Mouse (Mus musculus): ENCODE measurements around the gene Slc17a7.
A peak's percentile ranks its signal among the peaks of the same experiment; 100 is the strongest.

Gene Slc17a7

DNA sequence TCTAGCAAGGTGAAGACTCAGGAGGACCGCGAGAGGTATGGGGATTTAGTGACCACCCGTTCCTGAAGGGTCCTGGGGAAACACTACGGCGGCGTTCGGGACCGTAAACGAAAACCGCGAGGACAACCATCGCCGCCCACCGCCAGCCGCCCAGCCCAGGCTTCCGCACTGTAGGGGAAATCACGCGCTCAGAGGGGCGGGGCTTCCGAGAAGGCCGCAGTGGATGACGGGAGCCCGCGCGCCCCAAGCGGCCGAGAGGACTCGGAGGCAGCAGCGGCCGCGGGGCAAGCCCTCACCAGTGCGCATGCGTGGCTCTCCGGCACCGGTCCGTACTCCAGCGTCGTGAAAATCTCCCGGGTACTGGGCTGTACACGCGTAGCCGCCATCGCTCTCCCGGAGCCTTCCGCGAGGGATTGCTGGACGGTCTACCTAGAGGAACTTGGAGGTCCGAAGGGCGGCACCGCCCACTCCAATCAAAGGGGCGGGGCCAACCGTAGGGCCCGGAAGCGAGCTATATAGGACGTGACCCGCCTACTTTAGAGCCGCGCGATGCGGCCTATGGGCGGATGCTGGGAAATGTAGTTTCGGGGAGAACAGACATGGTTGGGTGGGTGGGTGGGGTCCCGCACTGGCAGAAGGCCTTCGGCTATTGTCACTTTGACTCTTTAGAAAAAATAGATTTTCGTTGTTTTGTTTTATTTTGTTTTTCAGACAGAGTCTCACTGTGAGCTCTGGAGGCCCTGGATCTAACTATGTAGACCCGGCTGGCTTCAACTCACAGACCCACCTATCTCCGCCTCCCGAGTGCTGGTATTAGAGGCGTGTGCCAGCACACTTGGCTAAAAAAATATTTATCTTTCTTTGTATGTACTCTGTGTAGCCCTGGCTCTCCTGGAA is 9.4 kb upstream of the Slc17a7 start, which contains the start of the genes Pih1d1 and Aldh16a1:
Gene Pih1d1, plus strand, starts transcription at position 208 of the 897 bp plus-strand sequence.
Gene Aldh16a1, minus strand, starts transcription at position 489 of the 897 bp plus-strand sequence.
- DNase-seq (ENCODE audit: low read depth, low spot score), result peak; percentile 98

DNA sequence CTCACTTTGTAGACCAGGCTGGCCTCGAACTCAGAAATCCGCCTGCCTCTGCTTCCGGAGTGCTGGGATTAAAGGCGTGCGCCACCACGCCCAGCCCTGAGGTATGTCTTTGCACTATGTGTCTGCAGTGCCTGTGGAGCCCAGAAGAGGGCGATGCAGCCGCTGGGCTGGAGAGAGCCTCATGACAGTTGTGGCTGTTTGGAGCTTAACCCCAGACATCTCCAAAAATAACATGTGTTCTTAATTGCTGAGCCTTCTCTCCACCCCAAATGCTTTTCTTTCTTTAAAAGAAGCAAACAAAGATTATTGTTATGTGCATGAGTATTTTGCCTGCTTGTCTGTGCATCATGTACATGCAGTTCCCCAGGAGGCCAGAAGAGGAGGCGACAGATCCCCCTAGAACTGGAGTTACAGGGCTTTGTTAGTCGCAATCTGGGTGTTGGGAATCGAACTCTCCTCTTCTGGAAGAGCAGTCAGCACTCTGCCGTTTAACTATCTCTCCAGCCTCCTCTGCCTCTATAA is 8.7 kb upstream of the Slc17a7 start:
- DNase-seq (ENCODE audit: low read depth, low spot score), result peak; percentile 94

DNA sequence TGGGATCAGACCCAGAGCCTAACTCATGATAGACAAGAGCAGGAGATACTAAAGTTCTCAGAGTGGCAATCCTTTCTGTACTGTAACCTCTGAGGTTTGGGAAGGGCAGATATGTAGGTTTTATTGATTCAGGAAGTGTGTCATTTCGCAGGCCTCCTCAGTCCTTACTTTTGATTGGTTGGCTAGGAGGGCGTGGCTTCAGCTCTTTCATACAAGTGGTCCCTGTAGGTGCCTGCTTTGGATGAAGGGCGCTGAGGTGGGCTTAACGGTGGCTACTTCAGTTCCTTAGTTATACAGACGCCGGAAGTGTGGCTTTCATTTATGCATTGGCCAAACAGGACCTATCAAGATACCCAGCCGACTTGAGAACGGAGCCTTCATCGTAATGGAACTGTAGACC is 8.2 kb upstream of the Slc17a7 start:
- DNase-seq (ENCODE audit: low read depth, low spot score), result no peak

DNA sequence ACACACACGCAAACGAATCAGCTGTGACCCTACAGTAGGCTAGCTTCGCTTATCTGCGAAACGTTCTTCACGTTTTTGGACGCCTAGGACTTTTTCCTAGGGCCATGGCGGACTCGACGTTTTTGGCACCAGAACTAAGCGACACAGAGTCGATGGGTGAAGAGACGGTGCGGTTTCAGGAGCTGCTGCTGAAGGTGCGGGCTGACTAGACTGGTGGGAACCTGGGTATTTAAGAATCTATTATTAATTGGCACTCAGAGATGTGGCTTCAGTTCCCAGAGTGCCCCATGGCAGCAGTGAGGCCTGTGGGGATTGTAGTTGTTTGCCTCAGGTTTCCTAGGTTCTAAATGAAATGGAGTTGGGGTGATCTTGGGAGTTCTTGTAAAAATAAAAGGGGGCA is 7.5 kb upstream of the Slc17a7 start:
- DNase-seq (ENCODE audit: low read depth, low spot score), result no peak

DNA sequence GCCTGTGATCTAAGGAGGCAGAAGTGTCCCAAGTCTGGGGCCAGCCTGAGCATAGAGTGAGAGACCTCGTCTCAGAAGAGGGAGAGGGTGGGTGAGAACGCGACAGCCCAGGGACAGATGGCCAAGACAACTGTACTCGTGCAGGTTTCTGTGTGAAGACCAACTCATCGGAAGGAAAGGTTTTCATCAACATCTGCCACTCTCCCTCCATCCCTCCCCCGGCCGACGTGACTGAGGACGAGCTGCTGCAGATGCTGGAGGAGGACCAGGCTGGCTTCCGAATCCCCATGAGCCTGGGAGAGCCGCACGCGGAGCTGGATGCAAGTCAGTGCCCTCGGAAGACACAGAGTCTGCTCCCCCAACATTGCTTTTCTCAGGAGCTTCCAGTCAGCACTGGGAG is 6.3 kb upstream of the Slc17a7 start:
- no peak for DNase-seq (ENCODE audit: low read depth, low spot score)

DNA sequence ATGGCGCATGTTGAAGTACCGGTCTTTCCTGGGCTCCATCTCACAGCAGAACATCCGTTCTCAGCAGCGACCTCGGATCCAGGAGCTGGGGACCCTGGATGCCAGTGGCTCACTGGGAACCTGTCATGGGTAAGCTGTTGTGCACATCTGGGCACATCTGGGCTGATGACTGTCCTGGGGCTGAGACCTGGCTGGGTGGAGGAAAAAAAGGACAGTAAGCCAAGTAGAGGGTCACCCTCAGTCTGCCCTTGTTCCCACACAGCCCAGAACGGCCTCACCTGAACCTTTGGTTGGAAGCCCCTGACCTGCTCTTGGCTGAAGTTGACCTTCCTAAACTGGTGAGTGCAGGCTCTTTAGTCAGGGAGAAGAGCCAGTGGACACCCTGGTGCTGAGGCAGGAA is 4.8 kb upstream of the Slc17a7 start:
- no peak for DNase-seq (ENCODE audit: low read depth, low spot score)

DNA sequence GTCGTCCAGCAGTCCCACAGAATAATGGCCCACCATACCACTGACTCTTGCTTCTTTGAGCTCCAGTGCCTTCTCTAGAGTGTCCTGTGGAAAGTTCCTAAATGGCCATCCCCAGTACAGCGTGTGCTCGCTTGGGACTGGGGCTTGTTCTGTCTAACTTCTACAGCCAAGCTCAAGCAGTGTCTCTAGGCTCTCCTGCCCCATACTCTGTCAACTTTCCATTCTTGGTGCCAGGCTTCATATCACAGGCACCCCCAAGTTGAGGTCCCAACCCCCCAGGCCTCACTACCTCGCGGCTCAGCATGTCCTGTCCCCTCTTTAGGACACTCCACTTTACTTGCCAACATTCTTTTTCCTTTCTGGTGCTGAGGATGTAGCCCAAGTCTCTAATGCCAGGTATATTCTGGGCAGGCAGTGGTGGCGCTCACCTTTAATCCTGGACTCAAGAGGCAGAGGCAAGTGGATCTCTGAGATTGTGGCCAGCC is 3.4 kb upstream of the Slc17a7 start:
- DNase-seq (ENCODE audit: low read depth, low spot score), result no peak

DNA sequence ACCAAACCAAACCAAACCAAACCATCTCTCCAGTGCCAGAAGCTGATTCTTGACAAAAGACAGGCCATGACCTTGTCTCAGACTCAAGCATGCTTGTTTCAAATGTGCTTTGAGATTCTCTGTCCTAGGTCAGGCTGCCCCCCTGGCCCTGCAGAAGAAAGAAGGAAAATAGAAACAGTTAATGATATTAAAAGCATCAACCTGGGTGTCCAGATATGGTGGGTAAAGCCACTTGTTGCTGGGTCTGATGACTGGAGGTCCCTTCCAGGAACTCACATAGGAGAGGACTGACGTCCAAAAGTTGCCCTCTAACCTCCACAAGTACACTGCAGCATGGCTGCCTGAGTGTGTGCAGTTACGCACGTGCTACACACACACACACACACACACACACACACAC is 2.9 kb upstream of the Slc17a7 start:
- DNase-seq (ENCODE audit: low read depth, low spot score), result no peak

DNA sequence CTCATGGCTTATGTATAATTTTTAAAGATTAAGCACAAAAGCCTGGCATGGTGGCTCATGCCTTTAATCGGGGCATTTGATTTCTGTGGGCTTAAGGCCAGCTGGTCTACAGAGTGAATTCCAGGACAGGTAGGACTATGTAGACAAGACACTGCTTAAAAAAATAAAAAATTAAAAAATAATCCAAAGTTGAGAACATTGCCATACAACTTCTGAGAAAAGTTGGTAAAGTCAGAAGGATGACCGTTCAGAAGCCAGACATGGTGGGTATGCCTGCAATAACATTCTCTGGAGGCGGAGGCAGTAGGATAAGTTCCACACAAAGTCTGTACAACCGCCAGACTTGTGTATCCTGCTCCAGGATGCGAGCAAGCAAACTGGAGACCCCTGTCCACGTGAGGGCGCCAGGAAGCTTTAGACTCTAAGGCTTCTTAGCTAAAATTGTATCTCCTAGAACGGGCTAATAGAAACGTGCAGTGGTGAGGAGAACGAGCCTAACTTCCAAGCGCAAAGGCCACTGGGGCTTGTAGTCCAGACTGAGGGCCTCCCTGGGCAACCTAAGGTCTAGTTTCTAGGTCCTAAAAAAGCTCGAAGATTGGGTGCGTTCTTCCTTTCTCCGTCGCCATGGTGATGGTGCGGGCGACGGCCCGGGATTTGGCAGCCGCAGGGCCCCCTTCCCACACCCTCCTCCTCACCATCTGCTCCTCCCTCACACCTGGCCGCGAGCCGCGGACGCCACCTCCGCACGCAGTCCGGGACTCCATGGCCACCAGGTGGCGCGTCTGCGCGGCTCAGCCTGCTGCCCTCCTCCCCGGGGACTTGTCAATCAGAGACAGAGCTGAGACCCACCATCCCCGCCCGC is 1.9 kb upstream of the Slc17a7 start:
- peak; percentile 95 for DNase-seq (ENCODE audit: low read depth, low spot score)

DNA sequence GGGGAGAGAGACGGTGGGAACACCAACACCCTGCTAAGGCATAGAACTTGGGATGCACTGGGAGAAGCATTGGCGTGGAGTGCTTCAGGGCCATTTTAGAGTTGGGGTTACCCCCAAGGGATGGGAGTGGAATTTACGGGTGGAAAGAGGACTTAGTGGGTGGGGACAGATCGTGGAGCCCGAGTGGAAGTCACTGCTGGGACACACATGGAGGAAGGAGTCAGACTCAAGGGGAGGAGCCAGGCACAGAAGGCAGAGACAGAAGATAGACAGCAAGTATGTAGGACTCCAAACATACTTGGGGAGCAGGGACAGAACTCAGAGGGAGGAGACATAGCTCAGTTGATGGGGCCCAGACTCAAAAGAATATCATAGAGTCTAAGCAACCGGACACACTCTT is 1.2 kb upstream of the Slc17a7 start:
- no peak for DNase-seq (ENCODE audit: low read depth, low spot score)

DNA sequence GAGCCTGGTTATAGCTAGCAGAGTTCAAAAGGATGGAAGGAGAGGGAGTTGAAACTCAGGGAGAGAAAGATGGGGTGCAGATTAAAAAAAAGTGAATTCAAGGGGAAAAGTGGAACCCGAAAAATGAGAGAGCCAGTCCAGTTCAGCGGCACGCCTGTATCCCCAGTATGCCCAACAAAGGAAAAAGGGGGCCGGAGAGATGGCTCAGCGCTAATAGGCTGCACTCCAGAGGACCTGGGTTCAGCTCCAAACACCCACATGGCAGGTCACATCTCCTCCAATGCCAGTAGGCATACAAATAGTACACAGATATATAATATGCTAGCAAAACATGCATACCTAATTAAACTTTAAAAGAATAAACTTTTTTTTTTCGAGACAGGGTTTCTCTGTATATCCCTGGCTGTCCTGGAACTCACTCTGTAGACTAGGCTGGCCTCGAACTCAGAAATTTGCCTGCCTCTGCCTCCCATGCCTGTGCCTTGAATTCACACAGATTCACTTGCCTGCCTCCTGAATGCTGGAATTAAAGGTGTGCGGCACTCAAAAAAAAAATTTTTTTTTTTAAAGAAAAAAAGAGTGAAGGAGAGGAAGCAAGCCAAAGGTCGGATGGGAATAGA is 643 bp upstream of the Slc17a7 start:
- no peak for DNase-seq (ENCODE audit: low read depth, low spot score)

DNA sequence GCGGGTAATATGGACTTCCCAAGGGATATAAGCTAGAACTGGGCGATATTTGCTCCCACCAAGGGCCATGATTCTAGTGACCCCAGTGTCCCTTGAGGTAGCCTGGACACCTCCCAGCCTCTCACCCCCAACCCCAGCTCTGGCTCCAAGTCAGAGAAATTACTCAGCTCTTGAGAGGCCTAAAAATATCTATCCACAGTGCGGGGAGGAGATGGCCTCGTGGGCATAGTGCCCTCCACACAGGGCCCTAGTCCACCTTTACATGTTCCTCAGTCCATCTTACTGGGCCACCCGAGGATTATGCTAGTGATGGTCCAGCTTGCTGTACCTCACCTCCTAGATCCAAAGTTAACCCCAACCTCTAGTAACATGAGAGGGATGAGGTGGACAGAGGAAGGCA is 1.1 kb downstream of the Slc17a7 start:
- no peak for DNase-seq (ENCODE audit: low read depth, low spot score)

DNA sequence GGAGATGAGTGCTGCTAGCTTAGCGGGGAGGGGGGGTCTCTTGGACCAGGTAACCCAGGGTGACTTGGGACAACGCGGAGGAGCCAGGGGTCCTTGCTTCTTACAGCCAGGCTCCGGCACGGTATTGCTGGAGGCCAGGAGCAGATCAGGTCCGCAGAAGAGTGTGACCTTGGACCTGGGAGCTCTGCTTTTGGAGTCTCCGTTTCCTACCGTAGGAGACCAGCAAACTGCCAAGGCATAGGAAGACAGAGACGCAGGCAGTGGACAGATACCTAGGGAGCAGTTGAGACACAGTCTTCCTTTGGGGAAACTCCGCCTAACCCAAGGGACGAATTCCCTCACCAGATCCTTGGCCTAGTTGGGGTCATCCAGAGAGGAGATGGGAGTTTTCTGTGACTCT is 2.0 kb downstream of the Slc17a7 start:
- no peak for DNase-seq (ENCODE audit: low read depth, low spot score)

DNA sequence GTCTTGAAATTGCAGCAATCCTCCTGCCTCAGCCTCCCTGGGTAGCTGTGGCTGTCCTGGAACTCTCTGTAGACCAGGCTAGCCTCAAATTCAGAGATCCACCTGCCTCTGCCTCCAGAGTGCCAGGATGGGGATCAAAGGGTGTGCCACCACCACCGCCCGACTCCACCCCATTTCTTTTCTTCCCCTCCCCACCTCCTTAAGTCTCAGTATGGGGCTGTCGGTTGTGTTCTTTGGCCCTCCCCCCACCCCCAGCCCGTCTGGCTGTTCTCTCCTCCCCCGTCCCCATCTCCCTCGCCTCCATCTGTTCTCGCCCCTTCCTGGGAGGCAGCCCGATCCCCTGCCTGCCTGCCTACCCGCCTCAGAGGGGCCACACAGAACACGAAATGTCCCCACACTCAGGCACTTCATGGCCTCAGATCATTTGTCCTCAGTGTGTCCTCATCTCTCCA is 3.2 kb downstream of the Slc17a7 start:
- no peak for DNase-seq (ENCODE audit: low read depth, low spot score)

DNA sequence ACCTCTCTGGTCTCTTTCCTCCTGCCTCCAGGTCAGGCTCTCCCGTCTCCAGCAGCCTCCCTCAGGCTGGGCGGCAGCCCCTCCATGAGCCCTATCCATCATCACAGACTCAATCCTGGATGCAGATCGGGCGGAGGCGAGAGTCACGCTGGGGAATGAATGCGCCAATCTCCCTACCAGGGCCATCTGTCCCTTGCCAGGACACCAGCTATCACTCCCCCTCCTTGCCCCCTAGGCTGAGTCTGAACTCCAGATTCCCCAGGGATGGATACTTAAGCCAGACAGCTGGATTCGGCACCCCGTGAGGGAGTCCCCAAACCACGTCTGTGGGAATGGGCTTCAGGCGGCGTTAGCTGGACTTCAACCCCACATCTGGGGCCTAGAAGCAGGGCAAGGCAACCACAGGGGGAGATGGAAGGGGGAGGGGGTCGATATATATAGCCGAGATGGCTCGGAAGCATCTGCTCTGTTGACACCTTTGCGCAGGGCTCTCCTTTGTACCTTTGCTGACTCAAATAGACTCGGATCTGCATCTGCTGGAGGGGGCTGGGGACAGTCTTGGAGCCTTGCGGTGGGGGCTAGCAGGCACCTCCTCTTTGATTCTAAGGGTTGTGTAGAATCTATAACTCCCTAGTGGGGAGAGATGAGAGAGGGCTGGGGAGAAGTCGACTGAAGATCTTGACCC is 4.2 kb downstream of the Slc17a7 start:
- no peak for DNase-seq (ENCODE audit: low read depth, low spot score)

DNA sequence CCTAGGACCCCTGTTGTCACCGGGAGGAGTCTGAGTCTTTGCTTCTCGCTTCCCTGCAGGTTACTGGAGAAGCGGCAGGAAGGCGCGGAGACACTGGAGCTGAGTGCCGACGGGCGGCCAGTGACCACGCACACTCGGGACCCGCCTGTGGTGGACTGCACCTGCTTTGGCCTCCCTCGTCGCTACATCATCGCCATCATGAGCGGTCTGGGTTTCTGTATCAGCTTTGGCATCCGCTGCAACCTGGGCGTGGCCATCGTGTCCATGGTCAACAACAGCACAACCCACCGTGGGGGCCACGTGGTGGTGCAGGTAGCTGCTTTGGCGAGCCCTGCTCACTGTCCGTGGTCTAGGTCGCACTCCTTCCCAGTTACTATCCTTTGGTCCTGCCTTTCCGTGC is 4.9 kb downstream of the Slc17a7 start:
- DNase-seq (ENCODE audit: low read depth, low spot score), result no peak

DNA sequence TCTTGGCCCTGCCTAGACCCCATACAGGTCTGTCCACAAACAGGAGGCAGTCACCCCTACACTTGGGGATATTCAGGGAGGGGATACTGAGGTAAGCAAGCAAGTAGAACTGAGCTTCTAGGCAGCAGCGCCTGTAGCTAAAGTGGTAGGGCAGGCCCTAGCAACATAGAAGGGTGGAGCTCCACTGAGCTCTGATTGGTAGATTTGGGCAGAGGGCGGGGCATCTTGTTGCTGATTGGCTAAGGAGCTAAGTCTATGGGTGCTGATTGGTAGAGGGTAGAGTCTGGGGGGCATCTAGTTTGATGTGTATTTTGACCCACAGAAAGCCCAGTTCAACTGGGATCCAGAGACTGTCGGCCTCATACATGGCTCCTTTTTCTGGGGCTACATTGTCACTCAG is 5.7 kb downstream of the Slc17a7 start:
- peak; percentile 48 for DNase-seq (ENCODE audit: low read depth, low spot score)

DNA sequence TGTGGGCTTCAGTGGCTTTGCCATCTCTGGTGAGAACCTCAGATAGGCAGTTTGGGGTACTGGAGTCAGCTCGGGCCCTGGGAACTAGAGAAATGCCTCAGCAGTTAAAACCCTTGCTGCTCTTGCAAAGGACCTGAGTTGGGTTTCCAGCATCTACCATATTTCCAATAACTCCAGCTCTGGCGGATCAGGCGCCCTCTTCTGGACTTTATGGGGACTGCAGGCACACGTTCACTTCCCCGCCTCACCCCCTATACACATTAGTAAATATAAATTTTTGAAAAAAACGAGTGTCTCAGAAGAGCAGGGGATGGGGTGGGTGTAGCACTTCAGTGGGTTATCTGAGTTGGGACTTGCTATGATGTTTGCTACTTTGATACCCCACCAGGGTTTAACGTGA is 9.2 kb downstream of the Slc17a7 start:
- DNase-seq (ENCODE audit: low read depth, low spot score), result peak; percentile 64

DNA sequence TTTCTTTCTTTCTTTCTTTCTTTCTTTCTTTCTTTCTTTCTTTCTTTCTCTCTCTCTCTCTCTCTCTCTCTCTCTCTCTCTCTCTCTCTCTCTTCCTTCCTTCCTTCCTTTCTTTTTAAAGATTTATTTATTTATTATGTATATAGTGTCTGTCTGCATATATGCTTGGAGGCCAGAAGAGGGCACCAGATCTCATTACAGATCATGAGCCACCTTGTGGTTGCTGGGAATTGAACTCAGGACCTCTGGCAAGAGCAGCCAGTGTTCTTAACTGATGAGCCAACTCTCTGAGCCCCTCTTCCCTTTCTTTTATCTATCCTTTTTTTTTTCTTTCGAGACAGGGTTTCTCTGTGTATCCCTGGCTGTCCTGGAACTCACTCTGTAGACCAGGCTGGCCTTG is 10.0 kb downstream of the Slc17a7 start:
- DNase-seq (ENCODE audit: low read depth, low spot score), result peak; percentile 65

DNA sequence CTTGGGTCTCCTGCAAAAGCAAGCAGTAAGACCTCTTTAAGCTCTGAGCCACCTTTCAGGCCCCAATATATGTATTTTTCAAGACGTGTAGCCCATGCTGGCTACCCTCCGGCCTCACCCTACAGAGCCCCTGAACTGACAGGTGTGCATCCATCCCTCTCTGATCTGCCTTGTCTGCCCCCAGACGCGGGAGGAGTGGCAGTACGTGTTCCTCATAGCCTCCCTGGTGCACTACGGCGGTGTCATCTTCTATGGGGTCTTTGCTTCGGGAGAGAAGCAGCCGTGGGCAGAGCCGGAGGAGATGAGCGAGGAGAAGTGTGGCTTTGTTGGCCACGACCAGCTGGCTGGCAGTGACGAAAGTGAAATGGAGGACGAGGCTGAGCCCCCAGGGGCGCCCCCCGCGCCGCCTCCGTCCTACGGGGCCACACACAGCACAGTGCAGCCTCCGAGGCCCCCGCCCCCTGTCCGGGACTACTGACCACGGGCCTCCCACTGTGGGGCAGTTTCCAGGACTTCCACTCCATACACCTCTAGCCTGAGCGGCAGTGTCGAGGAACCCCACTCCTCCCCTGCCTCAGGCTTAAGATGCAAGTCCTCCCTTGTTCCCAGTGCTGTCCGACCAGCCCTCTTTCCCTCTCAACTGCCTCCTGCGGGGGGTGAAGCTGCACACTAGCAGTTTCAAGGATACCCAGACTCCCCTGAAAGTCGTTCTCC is 11.0 kb downstream of the Slc17a7 start:
- DNase-seq (ENCODE audit: low read depth, low spot score), result peak; percentile 10
